Mouse (Mus musculus) midbrain, embryonic 12.5 days (tissue): ENCODE data around the gene Olfr1368. TPM values are rescaled to one million over a fixed set of nuclear protein-coding genes. Genes with fewer than 3 reads are reported as not detected.
"Not testable (repeated sequence)": the region's sequence is repeated elsewhere in the genome, so short reads cannot be mapped to it uniquely, and the experiment has no call there.

Source experiments
- ATAC-seq: fragments of 200-750 bp; cut with Nextera tagmentation; 2 replicates; pipeline ENCODE4 v1.8.0; 2017; ENCODE audit warnings: low read depth, moderate TSS enrichment, moderate library complexity; ENCODE audit not compliant: low FRiP score
- H3K27ac ChIP-seq: fragments of 300-500 bp; sonication (generic); replicated peaks from 2 replicates; pipeline ENCODE4 v1.5.1; 2016; ENCODE audit warnings: mild to moderate bottlenecking
- H3K27me3 ChIP-seq: fragments of 300-500 bp; sonication (generic); 2 replicates; pipeline ENCODE4 v1.6.1; 2016; ENCODE audit warnings: mild to moderate bottlenecking
- H3K36me3 ChIP-seq: fragments of 300-500 bp; sonication (generic); 2 replicates; pipeline ENCODE4 v1.6.1; 2016
- H3K4me1 ChIP-seq: fragments of 300-500 bp; sonication (generic); 2 replicates; pipeline ENCODE4 v1.6.1; 2016
- H3K4me2 ChIP-seq: fragments of 300-500 bp; sonication (generic); replicated peaks from 2 replicates; pipeline ENCODE4 v1.6.1; 2016; ENCODE audit warnings: mild to moderate bottlenecking, moderate library complexity
- H3K4me3 ChIP-seq: fragments of 300-500 bp; sonication (generic); 2 replicates; pipeline ENCODE4 v1.5.1; 2016; ENCODE audit warnings: mild to moderate bottlenecking
- H3K9ac ChIP-seq: fragments of 300-500 bp; sonication (generic); replicated peaks from 2 replicates; pipeline ENCODE4 v1.6.1; 2016; ENCODE audit warnings: mild to moderate bottlenecking, moderate library complexity
- H3K9me3 ChIP-seq: fragments of 300-500 bp; sonication (generic); 2 replicates; pipeline ENCODE4 v1.6.1; 2016; ENCODE audit warnings: mild to moderate bottlenecking
- WGBS: fragments of 180-500 bp; shearing (Covaris S2); methylation state at CpG from one replicate; pipeline ENCODE4 v1.1.7; 2016; 5-methylcytosine and 5-hydroxymethylcytosine counted together
- polyA plus RNA-seq: library from polyadenylated mRNA; unstranded; fragments of >200 nt; fragmentation: Nextera tagmentation; extraction: Ambion mirVana; gene quantifications from 2 replicates; pipeline ENCODE4 v1.2.1, GENCODE M21; 2016

The Olfr1368 gene
- polyA plus RNA-seq, 1 experiment from 2014 or later = not detected

- H3K36me3 ChIP-seq, H3K9ac ChIP-seq, H3K27ac ChIP-seq, H3K27me3 ChIP-seq, ATAC-seq, H3K9me3 ChIP-seq, H3K4me3 ChIP-seq, H3K4me2 ChIP-seq, H3K4me1 ChIP-seq: not testable (repeated sequence)
- WGBS = 69% methylated on average over 3 of the region's 3 CpGs
Observed at GRCm38 (mm10) chr13:21111183-21111582, 34.5 kb downstream of the Olfr1368 start, which contains the start of gene Olfr1369-ps1. Olfr1369-ps1 (plus strand) TSS chr13:21111483.

GRCm38 (mm10) chr13:21110441-21110840, 35.2 kb downstream of the Olfr1368 start:
- WGBS = 93% methylated on average over 6 of the region's 6 CpGs
- H3K4me3 ChIP-seq = no peak overlapping the region
- no peak overlapping the region for H3K9ac ChIP-seq
- H3K27ac ChIP-seq = no peak overlapping the region
- H3K9me3 ChIP-seq = no peaks in the 10 kb centered on the region
- H3K4me1 ChIP-seq = no peaks in the 10 kb centered on the region
- H3K27me3 ChIP-seq = no peaks in the 10 kb centered on the region
- H3K4me2 ChIP-seq = no peak overlapping the region
- no peak for ATAC-seq
- H3K36me3 ChIP-seq = no peaks in the 10 kb centered on the region

GRCm38 (mm10) chr13:21109759-21110158, 35.9 kb downstream of the Olfr1368 start:
- ATAC-seq = no peak
- Histone ChIP-seq H3K4me2 (no peak overlapping the region), H3K9me3 (no peaks in the 10 kb centered on the region), H3K4me3 (no peak overlapping the region), H3K27me3 (no peaks in the 10 kb centered on the region), H3K36me3 (no peaks in the 10 kb centered on the region), H3K27ac (no peak overlapping the region), H3K4me1 (no peaks in the 10 kb centered on the region), H3K9ac (no peak overlapping the region)
- 94% methylated on average over 3 of the region's 3 CpGs for WGBS

Other genes with a start within 250 kb of the Olfr1368 start
- gene Olfr1370, start 70.9 kb downstream of the Olfr1368 start, polyA plus RNA-seq = not detected in 2 replicates
- gene Olfr1369-ps1, start 34.4 kb downstream of the Olfr1368 start, polyA plus RNA-seq = 0.06 and 0.07 TPM in 2 replicates
- not detected in 2 replicates for gene Olfr263, start 16.2 kb downstream of the Olfr1368 start, polyA plus RNA-seq
- 132 and 140 TPM in 2 replicates for gene Trim27, start 33.6 kb upstream of the Olfr1368 start, polyA plus RNA-seq
- not detected in 2 replicates for gene Gpx5, start 146.9 kb upstream of the Olfr1368 start, polyA plus RNA-seq
- gene Gpx6, start 166.3 kb upstream of the Olfr1368 start, polyA plus RNA-seq = not detected in 2 replicates
- not detected in 2 replicates for gene Olfr1367, start 201.0 kb upstream of the Olfr1368 start, polyA plus RNA-seq
- 20.3 and 20.7 TPM in 2 replicates for gene Zscan12, start 217.0 kb upstream of the Olfr1368 start, polyA plus RNA-seq